Mouse (Mus musculus) bone marrow macrophage, adult 2 months (primary cell): ENCODE measurements around the gene Zfp69.

ENCODE experiments used
- CTCF ChIP-seq: IDR thresholded peaks from 2 replicates; pipeline ENCODE4 v1.5.1; 2012; ENCODE audit warnings: low read depth, mild to moderate bottlenecking, low read length, moderate library complexity
- POLR2A ChIP-seq: IDR thresholded peaks from 2 replicates; pipeline ENCODE4 v1.6.1; 2012; ENCODE audit warnings: mild to moderate bottlenecking, low read depth, low read length, borderline replicate concordance

GRCm38 (mm10) chr4:120925386-120925785, 26.1 kb downstream of the Zfp69 start:
- TF ChIP-seq CTCF (no peak), POLR2A (no peak)
